Mouse (Mus musculus) thymus, postnatal 0 days (tissue): Measurements from ENCODE around the gene Ranbp3. TPM values are rescaled to one million over a fixed set of nuclear protein-coding genes. Genes with fewer than 3 reads are reported as not detected.

Experiments used
- DNase-seq: peaks from one replicate; pipeline ENCODE4 v3.0.0-alpha.2; 2015; ENCODE audit warnings: low spot score
- polyA plus RNA-seq: library from polyadenylated mRNA; unstranded; fragments of >200 nt; fragmentation: Nextera tagmentation; extraction: Ambion mirVana; gene quantifications from 2 replicates; pipeline ENCODE4 v1.2.1, GENCODE M21; 2015

Ranbp3 gene
- polyA plus RNA-seq, 1 experiment from 2014 or later: 81.4 TPM

GRCm38 (mm10) chr17:56723419-56724161 is 50.5 kb downstream of the Ranbp3 start:
- DNase-seq: no peak

- no peak for DNase-seq
Measured at GRCm38 (mm10) chr17:56727029-56727649, 54.0 kb downstream of the Ranbp3 start.

GRCm38 (mm10) chr17:56727659-56728058 is 54.6 kb downstream of the Ranbp3 start:
- DNase-seq: no peak

GRCm38 (mm10) chr17:56728117-56728516 is 55.0 kb downstream of the Ranbp3 start:
- DNase-seq: no peak

GRCm38 (mm10) chr17:56729151-56729550 is 56.1 kb downstream of the Ranbp3 start:
- DNase-seq: no peak

- no peak for DNase-seq
Measured at GRCm38 (mm10) chr17:56729656-56730055, 56.6 kb downstream of the Ranbp3 start.

- DNase-seq: peak; percentile 28
Measured at GRCm38 (mm10) chr17:56736534-56736933, 63.4 kb downstream of the Ranbp3 start.

GRCm38 (mm10) chr17:56738221-56738620 is 65.1 kb downstream of the Ranbp3 start:
- no peak for DNase-seq

GRCm38 (mm10) chr17:56740118-56740787 is 67.2 kb downstream of the Ranbp3 start:
- no peak for DNase-seq

- DNase-seq: no peak
Measured at GRCm38 (mm10) chr17:56740788-56741160, 67.7 kb downstream of the Ranbp3 start.

GRCm38 (mm10) chr17:56744173-56744572 is 71.1 kb downstream of the Ranbp3 start:
- no peak for DNase-seq

GRCm38 (mm10) chr17:56751404-56752072 is 78.4 kb downstream of the Ranbp3 start:
- DNase-seq: peak; percentile 55

GRCm38 (mm10) chr17:56753452-56753851 is 80.4 kb downstream of the Ranbp3 start:
- DNase-seq: no peak

- DNase-seq: peak; percentile 60
Measured at GRCm38 (mm10) chr17:56754271-56755185, 81.4 kb downstream of the Ranbp3 start.

- peak; percentile 39 for DNase-seq
Measured at GRCm38 (mm10) chr17:56756703-56757399, 83.8 kb downstream of the Ranbp3 start.

- peak; percentile 73 for DNase-seq
Measured at GRCm38 (mm10) chr17:56757416-56758123, 84.5 kb downstream of the Ranbp3 start, which contains the start of gene Nrtn. Nrtn (minus strand) TSS chr17:56757530.

- peak; percentile 91 for DNase-seq
Measured at GRCm38 (mm10) chr17:56758132-56758531, 85.0 kb downstream of the Ranbp3 start.

GRCm38 (mm10) chr17:56759261-56759660 is 86.2 kb downstream of the Ranbp3 start:
- no peak for DNase-seq

GRCm38 (mm10) chr17:56761077-56761476 is 88.0 kb downstream of the Ranbp3 start:
- no peak for DNase-seq
